Mouse (Mus musculus) brain, adult 2 months (tissue): Measurements from ENCODE around the gene Tbc1d8.

ENCODE experiments used
- DNase-seq: peaks from one replicate; pipeline ENCODE4 v3.0.0; 2011; ENCODE audit warnings: low read depth, low spot score

Tbc1d8 gene

GRCm38 (mm10) chr1:39478057-39478895 is at the start of gene Tbc1d8:
Tbc1d8 (minus strand) TSS chr1:39478755.
- peak; percentile 94 for DNase-seq

- no peak for DNase-seq
Observed at GRCm38 (mm10) chr1:39528319-39528718, 49.8 kb upstream of the Tbc1d8 start.

- peak; percentile 89 for DNase-seq
Observed at GRCm38 (mm10) chr1:39527432-39527831, 48.9 kb upstream of the Tbc1d8 start.

- DNase-seq: no peak
Observed at GRCm38 (mm10) chr1:39526371-39527167, 48.0 kb upstream of the Tbc1d8 start.

GRCm38 (mm10) chr1:39525763-39526162 is 47.2 kb upstream of the Tbc1d8 start:
- no peak for DNase-seq

- DNase-seq: peak; percentile 72
Observed at GRCm38 (mm10) chr1:39522519-39522918, 44.0 kb upstream of the Tbc1d8 start.

- DNase-seq: no peak
Observed at GRCm38 (mm10) chr1:39521326-39521725, 42.8 kb upstream of the Tbc1d8 start.

- peak; percentile 95 for DNase-seq
Observed at GRCm38 (mm10) chr1:39515303-39515991, 36.9 kb upstream of the Tbc1d8 start.

GRCm38 (mm10) chr1:39512183-39512582 is 33.6 kb upstream of the Tbc1d8 start:
- no peak for DNase-seq

GRCm38 (mm10) chr1:39511775-39512174 is 33.2 kb upstream of the Tbc1d8 start:
- no peak for DNase-seq

GRCm38 (mm10) chr1:39505600-39505999 is 27.0 kb upstream of the Tbc1d8 start:
- DNase-seq: no peak

GRCm38 (mm10) chr1:39504261-39504660 is 25.7 kb upstream of the Tbc1d8 start:
- peak; percentile 79 for DNase-seq

- peak; percentile 31 for DNase-seq
Observed at GRCm38 (mm10) chr1:39502817-39503633, 24.5 kb upstream of the Tbc1d8 start.

GRCm38 (mm10) chr1:39499485-39499941 is 21.0 kb upstream of the Tbc1d8 start:
- DNase-seq: no peak

- no peak for DNase-seq
Observed at GRCm38 (mm10) chr1:39497748-39498147, 19.2 kb upstream of the Tbc1d8 start.

- no peak for DNase-seq
Observed at GRCm38 (mm10) chr1:39496995-39497394, 18.4 kb upstream of the Tbc1d8 start.

- DNase-seq: no peak
Observed at GRCm38 (mm10) chr1:39493664-39494063, 15.1 kb upstream of the Tbc1d8 start.

GRCm38 (mm10) chr1:39493165-39493564 is 14.6 kb upstream of the Tbc1d8 start:
- no peak for DNase-seq

- DNase-seq: no peak
Observed at GRCm38 (mm10) chr1:39487370-39487769, 8.8 kb upstream of the Tbc1d8 start.

- no peak for DNase-seq
Observed at GRCm38 (mm10) chr1:39482115-39482815, 3.7 kb upstream of the Tbc1d8 start.
